Mouse (Mus musculus) heart, adult 2 months (tissue): ENCODE measurements at regions not wholly inside any gene's neighbourhood (a gene's known extent, or its start where the extent isn't known, plus 50 kb on each side); places are given as distances from the start of the nearest gene placed in this dataset.

Experiments used
- DNase-seq, 2 experiments: peaks; one replicate each; pipeline ENCODE4 v3.0.0; 2021
- H3K27ac ChIP-seq: fragments of 200-600 bp; 2 replicates; pipeline ENCODE4 v1.8.1; 2022
- H3K27me3 ChIP-seq: fragments of 200-500 bp; 2 replicates; pipeline ENCODE4 v1.6.1; 2012; ENCODE audit warnings: mild to moderate bottlenecking, low read length, inconsistent platforms, mixed read lengths; ENCODE audit not compliant: control insufficient read depth, insufficient read depth
- H3K36me3 ChIP-seq: fragments of 200-500 bp; 2 replicates; pipeline ENCODE4 v1.6.1; 2012; ENCODE audit warnings: low read length, inconsistent platforms; ENCODE audit not compliant: control insufficient read depth, insufficient read depth
- H3K4me1 ChIP-seq: fragments of 200-500 bp; 2 replicates; pipeline ENCODE4 v1.6.1; 2011; ENCODE audit warnings: low read length; ENCODE audit not compliant: control insufficient read depth, insufficient read depth
- H3K4me3 ChIP-seq: fragments of 200-600 bp; 2 replicates; pipeline ENCODE4 v1.8.1; 2022
- H3K79me2 ChIP-seq: fragments of 200-500 bp; replicated peaks from 2 replicates; pipeline ENCODE4 v1.6.1; 2012; ENCODE audit warnings: mild to moderate bottlenecking, inconsistent platforms, low read length, moderate library complexity, mixed read lengths; ENCODE audit not compliant: control insufficient read depth, insufficient read depth
- H3K9ac ChIP-seq: fragments of 200-500 bp; 2 replicates; pipeline ENCODE4 v1.6.1; 2012; ENCODE audit warnings: low read depth, mild to moderate bottlenecking, control low read depth, inconsistent platforms, low read length, mixed read lengths
- CTCF ChIP-seq: fragments of 200-600 bp; IDR thresholded peaks from 2 replicates; pipeline ENCODE4 v1.8.1; 2022; ENCODE audit warnings: antibody characterized with exemption, mild to moderate bottlenecking, moderate library complexity
- EP300 ChIP-seq: fragments of 200-500 bp; IDR thresholded peaks from 2 replicates; pipeline ENCODE4 v1.6.1; 2011; ENCODE audit warnings: low read depth, low read length, control low read depth; ENCODE audit not compliant: insufficient read depth
- POLR2A ChIP-seq: fragments of 200-500 bp; IDR thresholded peaks from 2 replicates; pipeline ENCODE4 v1.6.1; 2011; ENCODE audit warnings: mild to moderate bottlenecking, low read depth, low read length, control low read depth; ENCODE audit not compliant: insufficient read depth
- WGBS: fragments of 180-500 bp; shearing (Covaris S2); methylation state at CpG from one replicate; pipeline ENCODE4 v1.1.7; 2018; 5-methylcytosine and 5-hydroxymethylcytosine counted together
- intact Hi-C: fragments of 180-260 bp; cut with DNase I; formaldehyde crosslinking; loops from one replicate; pipeline ENCODE4 v1.15.1; 2025

GRCm38 (mm10) chr3:78866896-78867295, 419.4 kb downstream of the Rapgef2 start:
- H3K27ac ChIP-seq, result no peak overlapping the region
- no peaks in the 10 kb centered on the region for H3K4me1 ChIP-seq
- H3K79me2 ChIP-seq, result no peaks in the 10 kb centered on the region
- TF ChIP-seq EP300, result no peak
- TF ChIP-seq CTCF, result no peak
- TF ChIP-seq POLR2A, result no peak
- no peak overlapping the region for H3K9ac ChIP-seq
- no peaks in the 10 kb centered on the region for H3K27me3 ChIP-seq
- intact Hi-C loops, result no loop called here
- H3K4me3 ChIP-seq, result no peak overlapping the region
- WGBS, result 82% methylated on average over 1 of the region's 1 CpGs
- H3K36me3 ChIP-seq, result no peaks in the 10 kb centered on the region
- no peak for DNase-seq

- Histone ChIP-seq H3K4me1 (no peaks in the 10 kb centered on the region), H3K4me3 (no peak overlapping the region), H3K27ac (no peak overlapping the region), H3K27me3 (no peaks in the 10 kb centered on the region), H3K36me3 (no peaks in the 10 kb centered on the region), H3K79me2 (no peaks in the 10 kb centered on the region), H3K9ac (no peak overlapping the region)
- intact Hi-C loops, result no loop called here
- DNase-seq, result no peak
- 79% methylated on average over 9 of the region's 9 CpGs for WGBS
- TF ChIP-seq CTCF (no peak), EP300 (no peak), POLR2A (no peak)
Observed at GRCm38 (mm10) chr3:78866083-78866726, 420.1 kb downstream of the Rapgef2 start.

GRCm38 (mm10) chr3:78863005-78863404, 423.3 kb downstream of the Rapgef2 start:
- WGBS, result 88% methylated on average over 2 of the region's 2 CpGs
- no peaks in the 10 kb centered on the region for H3K27me3 ChIP-seq
- no peaks in the 10 kb centered on the region for H3K79me2 ChIP-seq
- no peaks in the 10 kb centered on the region for H3K36me3 ChIP-seq
- no peak for TF ChIP-seq EP300
- H3K27ac ChIP-seq, result no peak overlapping the region
- H3K4me1 ChIP-seq, result no peaks in the 10 kb centered on the region
- no peak overlapping the region for H3K4me3 ChIP-seq
- H3K9ac ChIP-seq, result no peak overlapping the region
- no peak for DNase-seq
- intact Hi-C loops, result no loop called here

GRCm38 (mm10) chr3:78846617-78847318, 439.5 kb downstream of the Rapgef2 start:
- Histone ChIP-seq H3K27ac (no peak overlapping the region), H3K79me2 (no peaks in the 10 kb centered on the region), H3K9ac (no peak overlapping the region), H3K27me3 (no peaks in the 10 kb centered on the region), H3K4me3 (no peak overlapping the region), H3K4me1 (no peaks in the 10 kb centered on the region), H3K36me3 (no peaks in the 10 kb centered on the region)
- intact Hi-C loops, result no loop called here
- DNase-seq, result no peak
- TF ChIP-seq POLR2A (no peak), EP300 (no peak), CTCF (no peak)
- WGBS, result 65% methylated on average over 8 of the region's 8 CpGs

GRCm38 (mm10) chr3:78841173-78841572, 445.1 kb downstream of the Rapgef2 start:
- Histone ChIP-seq H3K79me2 (no peaks in the 10 kb centered on the region), H3K4me1 (no peaks in the 10 kb centered on the region), H3K4me3 (no peak overlapping the region), H3K9ac (no peak overlapping the region), H3K36me3 (no peaks in the 10 kb centered on the region), H3K27ac (no peak overlapping the region), H3K27me3 (no peaks in the 10 kb centered on the region)
- no peak for DNase-seq
- 74% methylated on average over 4 of the region's 4 CpGs for WGBS
- intact Hi-C loops, result no loop called here
- TF ChIP-seq POLR2A (no peak), EP300 (no peak), CTCF (no peak)

- TF ChIP-seq EP300, result no peak
- TF ChIP-seq CTCF, result no peak
- no peak for TF ChIP-seq POLR2A
- Histone ChIP-seq H3K79me2 (no peaks in the 10 kb centered on the region), H3K27ac (no peak overlapping the region), H3K9ac (no peak overlapping the region), H3K36me3 (no peaks in the 10 kb centered on the region), H3K4me3 (no peak overlapping the region), H3K4me1 (no peaks in the 10 kb centered on the region), H3K27me3 (no peaks in the 10 kb centered on the region)
- DNase-seq, result no peak
- intact Hi-C loops, result no loop called here
- WGBS, result 86% methylated on average over 5 of the region's 5 CpGs
Observed at GRCm38 (mm10) chr3:78836824-78837223, 449.5 kb downstream of the Rapgef2 start.
